Mouse (Mus musculus) gastrocnemius, adult 2 months (tissue): Measurements from ENCODE around the gene Rnf17. TPM values are rescaled to one million over a fixed set of nuclear protein-coding genes. Genes with fewer than 3 reads are reported as not detected.

Experiments
- DNase-seq: peaks from one replicate; pipeline ENCODE4 v3.0.0; 2022
- H3K27ac ChIP-seq: fragments of 200-600 bp; 2 replicates; pipeline ENCODE4 v1.8.1; 2022; ENCODE audit warnings: mild to moderate bottlenecking
- H3K4me3 ChIP-seq: fragments of 200-600 bp; 2 replicates; pipeline ENCODE4 v1.8.1; 2022; ENCODE audit warnings: mild to moderate bottlenecking, moderate library complexity
- CTCF ChIP-seq: fragments of 200-600 bp; IDR thresholded peaks from 2 replicates; pipeline ENCODE4 v1.8.1; 2022; ENCODE audit warnings: antibody characterized with exemption, mild to moderate bottlenecking, moderate library complexity
- intact Hi-C: fragments of 180-260 bp; cut with DNase I; formaldehyde crosslinking; loops from one replicate; pipeline ENCODE4 v1.15.1; 2025
- total RNA-seq, 2 experiments: library from RNA; stranded (reverse); gene quantifications; 2 replicates each; pipeline ENCODE4 v1.2.3; 2021

Gene Rnf17
- total RNA-seq, 2 experiments from 2014 or later: 0.20 TPM; not detected in 1

- intact Hi-C loops: no loop called here
- no peak for DNase-seq
- no peak for TF ChIP-seq CTCF
- no peak overlapping the region for H3K27ac ChIP-seq
- no peak overlapping the region for H3K4me3 ChIP-seq
These were observed 20.0 kb upstream of the Rnf17 start for GRCm38 (mm10) chr14:56382366-56382765.

DNA sequence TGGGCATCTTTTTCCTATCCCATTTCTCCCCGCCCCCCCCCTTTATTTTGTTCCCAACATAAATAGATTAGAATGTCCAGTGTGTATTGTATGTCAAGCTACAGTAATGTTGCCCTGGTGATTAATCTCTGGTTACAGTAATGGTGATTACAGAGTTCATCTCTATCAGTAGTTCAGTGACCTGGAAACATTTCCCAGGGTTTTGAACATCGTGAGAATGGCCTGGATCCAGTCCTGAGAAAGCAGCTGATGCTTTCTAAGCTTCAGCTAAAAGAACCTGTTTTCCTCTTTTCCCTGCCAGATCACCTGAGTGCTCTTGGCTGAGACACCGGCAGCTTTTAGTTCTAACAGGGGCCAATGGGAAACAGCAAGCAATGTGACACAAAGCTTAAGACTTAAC lies 12.1 kb upstream of the Rnf17 start:
- TF ChIP-seq CTCF: no peak
- Histone ChIP-seq H3K4me3 (no peak overlapping the region), H3K27ac (no peak overlapping the region)
- intact Hi-C loops: no loop called here
- DNase-seq: no peak

DNA sequence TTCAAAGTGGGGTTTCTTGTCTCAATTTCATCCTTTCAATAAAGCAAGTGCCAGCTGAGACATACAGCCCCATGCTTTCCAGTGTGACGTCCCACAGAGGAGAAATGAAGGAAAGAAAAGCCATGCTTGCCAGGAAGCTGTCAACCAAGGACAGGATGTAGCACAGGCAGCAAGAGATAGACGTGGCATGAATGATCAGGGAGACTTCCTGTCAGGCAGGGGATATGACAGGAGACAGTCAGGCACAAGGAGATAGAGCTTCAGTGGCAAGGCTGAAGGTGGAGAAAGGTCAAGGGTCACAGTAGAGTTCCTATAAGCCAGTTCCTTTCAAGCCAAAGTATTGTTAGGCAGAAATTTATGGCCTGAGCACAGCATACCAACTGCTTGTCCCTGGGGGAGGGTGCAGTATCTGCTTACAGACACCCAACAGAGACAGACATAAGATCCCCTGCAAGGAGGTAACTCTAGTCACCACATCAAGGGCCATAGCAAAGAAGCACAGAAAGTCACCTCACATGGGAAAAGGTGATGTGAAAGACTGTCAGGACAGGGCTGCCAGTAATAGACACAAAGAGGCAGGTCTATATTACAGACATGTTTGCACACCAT lies 8.6 kb upstream of the Rnf17 start:
- no peak for TF ChIP-seq CTCF
- Histone ChIP-seq H3K4me3 (no peak overlapping the region), H3K27ac (no peak overlapping the region)
- intact Hi-C loops: no loop called here
- DNase-seq: no peak

GRCm38 (mm10) chr14:56398001-56398400 lies 4.4 kb upstream of the Rnf17 start:
- intact Hi-C loops: no loop called here
- H3K4me3 ChIP-seq: no peak overlapping the region
- H3K27ac ChIP-seq: no peak overlapping the region
- TF ChIP-seq CTCF: peak; percentile 62
- DNase-seq: no peak

DNA sequence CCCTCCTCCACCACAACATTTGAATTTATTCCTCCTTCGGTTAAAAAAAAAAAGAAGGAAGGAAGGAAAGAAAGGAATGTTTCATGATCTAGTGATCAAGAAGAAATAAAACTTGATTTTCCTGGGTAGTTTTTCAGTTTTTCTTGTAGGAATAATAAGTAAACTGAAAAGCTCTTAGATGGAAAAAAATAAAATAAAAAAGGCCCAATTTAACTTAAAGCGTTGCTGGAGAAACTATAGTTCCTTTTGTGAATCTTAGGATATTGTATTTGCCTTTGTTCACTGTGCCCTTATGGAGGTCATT lies 643 bp downstream of the Rnf17 start:
- no peak for TF ChIP-seq CTCF
- no peak overlapping the region for H3K27ac ChIP-seq
- no peak overlapping the region for H3K4me3 ChIP-seq
- no peak for DNase-seq
- intact Hi-C loops: no loop called here

DNA sequence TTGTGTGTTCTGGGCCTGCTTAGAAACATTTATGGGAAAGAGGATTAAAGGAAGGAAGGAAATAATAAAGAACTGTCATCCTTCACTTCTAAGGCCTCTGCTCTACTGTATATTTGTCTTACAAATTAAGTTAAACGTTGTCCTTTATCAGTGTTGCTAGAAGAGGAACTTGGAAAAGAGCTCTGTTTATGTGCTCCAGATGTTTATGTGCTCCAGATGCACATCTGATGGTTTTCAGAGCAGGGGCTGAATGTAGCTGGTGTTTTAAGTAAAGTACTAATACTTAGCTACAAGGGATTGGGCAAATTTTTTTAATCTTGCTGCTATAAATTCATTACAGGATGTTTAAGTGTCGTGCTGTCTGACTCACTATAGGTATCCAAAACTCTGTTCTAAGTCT lies 59.7 kb downstream of the Rnf17 start:
- no peak for DNase-seq
- Histone ChIP-seq H3K4me3 (no peak overlapping the region), H3K27ac (no peak overlapping the region)
- TF ChIP-seq CTCF: no peak
- intact Hi-C loops: no loop called here

- intact Hi-C loops: no loop called here
- no peak for DNase-seq
- TF ChIP-seq CTCF: no peak
- H3K27ac ChIP-seq: no peak overlapping the region
- no peak overlapping the region for H3K4me3 ChIP-seq
These were observed 60.3 kb downstream of the Rnf17 start for GRCm38 (mm10) chr14:56462729-56463128.

- peak; percentile 36 for TF ChIP-seq CTCF
- Histone ChIP-seq H3K4me3 (no peak overlapping the region), H3K27ac (no peak overlapping the region)
- intact Hi-C loops: no loop called here
- no peak for DNase-seq
These were observed 65.8 kb downstream of the Rnf17 start for GRCm38 (mm10) chr14:56468145-56468544.

GRCm38 (mm10) chr14:56489806-56490205 lies 87.4 kb downstream of the Rnf17 start:
- H3K27ac ChIP-seq: no peak overlapping the region
- DNase-seq: no peak
- intact Hi-C loops: no loop called here
- no peak overlapping the region for H3K4me3 ChIP-seq
- no peak for TF ChIP-seq CTCF

DNA sequence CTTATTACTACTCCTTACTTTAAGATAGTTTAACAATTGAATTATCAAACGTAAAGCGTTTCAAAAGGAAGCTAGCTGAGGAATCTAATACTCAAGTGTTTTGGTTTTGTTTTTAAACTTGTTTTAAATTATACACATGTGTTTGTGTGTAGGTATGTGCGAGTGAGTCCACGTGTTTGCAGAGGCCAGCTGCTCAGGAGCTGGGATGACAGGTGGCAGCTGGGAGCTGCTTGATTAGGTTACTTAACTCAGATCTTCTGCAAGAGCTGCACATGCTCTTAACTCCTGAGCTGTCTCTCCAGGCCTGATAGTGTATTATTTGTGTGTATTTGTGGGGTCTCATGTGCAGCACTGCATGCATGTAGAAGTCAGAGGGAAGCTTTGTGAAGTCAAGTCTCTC lies 100.0 kb downstream of the Rnf17 start:
- no peak for TF ChIP-seq CTCF
- Histone ChIP-seq H3K27ac (no peak overlapping the region), H3K4me3 (no peak overlapping the region)
- DNase-seq: no peak
- intact Hi-C loops: no loop called here

DNA sequence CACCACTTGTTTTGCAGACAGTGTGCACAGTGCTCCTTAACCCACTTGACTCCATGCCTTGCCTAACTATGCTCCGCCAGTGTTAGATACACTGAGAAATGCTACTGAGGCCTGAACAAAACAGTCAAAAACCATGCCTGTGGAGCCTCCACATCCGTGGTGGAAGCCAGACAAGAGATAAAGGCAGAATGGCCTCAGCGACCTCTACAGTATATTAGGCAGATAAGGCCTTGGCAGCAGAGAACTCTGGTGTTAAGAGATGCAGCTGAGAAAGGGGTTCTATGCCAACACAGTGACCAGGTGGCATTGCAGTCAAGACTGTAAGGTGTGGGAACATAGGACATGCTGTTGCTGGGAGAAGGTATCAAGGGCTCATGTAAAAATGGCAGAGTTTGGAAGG lies 104.4 kb downstream of the Rnf17 start:
- H3K4me3 ChIP-seq: no peak overlapping the region
- no peak for DNase-seq
- no peak overlapping the region for H3K27ac ChIP-seq
- no peak for TF ChIP-seq CTCF
- intact Hi-C loops: no loop called here

- DNase-seq: no peak
- no peak overlapping the region for H3K4me3 ChIP-seq
- H3K27ac ChIP-seq: no peak overlapping the region
- intact Hi-C loops: no loop called here
- peak; percentile 14; the same call in 1 of the 2 replicates for TF ChIP-seq CTCF
These were observed 109.7 kb downstream of the Rnf17 start for GRCm38 (mm10) chr14:56512084-56512483.

DNA sequence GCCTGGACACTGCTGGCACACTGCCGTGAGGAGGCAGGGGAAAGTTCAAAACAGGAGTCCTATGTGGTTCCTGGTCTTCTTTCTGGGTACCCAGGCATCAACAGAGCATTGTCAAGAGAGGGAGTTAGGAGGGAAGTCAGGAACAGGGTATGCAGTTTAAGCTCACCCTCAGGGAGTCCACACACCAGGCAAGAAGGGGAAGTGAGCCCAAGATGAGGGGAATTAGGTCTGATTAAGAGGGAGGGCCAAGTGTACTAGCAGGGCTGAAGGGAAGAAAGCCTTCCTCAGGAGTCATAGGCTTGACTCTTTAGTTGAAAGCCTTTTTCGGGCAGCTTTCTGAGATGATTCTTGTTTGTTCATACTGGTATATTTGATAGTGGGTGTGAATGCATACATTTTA lies 112.4 kb downstream of the Rnf17 start:
- intact Hi-C loops: no loop called here
- no peak for DNase-seq
- TF ChIP-seq CTCF: no peak

DNA sequence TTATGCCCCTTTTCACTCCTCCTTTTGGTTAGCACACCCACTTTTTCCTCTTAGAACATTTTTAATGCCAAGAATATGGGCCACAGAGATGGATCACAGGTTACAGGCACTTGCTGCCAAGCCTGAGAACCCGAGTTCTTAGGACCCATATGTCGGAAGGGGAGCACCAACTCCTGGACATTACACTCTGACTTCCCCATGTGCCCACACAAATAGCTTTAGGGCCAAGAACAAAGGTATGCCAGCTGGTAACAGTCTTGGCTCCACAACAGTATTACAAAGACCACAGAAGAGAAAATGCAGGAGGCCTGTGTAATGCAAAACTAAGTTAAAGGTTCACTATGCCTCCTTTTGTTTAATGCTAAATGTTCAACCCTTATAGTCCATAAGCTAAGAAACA lies 128.4 kb downstream of the Rnf17 start:
- no peak for DNase-seq
- no peak overlapping the region for H3K4me3 ChIP-seq
- H3K27ac ChIP-seq: no peak overlapping the region
- intact Hi-C loops: no loop called here
- TF ChIP-seq CTCF: no peak

More for the DNA sequence above, 112.4 kb downstream of the Rnf17 start:
- no peak overlapping the region for H3K4me3 ChIP-seq
- no peak overlapping the region for H3K27ac ChIP-seq

DNA sequence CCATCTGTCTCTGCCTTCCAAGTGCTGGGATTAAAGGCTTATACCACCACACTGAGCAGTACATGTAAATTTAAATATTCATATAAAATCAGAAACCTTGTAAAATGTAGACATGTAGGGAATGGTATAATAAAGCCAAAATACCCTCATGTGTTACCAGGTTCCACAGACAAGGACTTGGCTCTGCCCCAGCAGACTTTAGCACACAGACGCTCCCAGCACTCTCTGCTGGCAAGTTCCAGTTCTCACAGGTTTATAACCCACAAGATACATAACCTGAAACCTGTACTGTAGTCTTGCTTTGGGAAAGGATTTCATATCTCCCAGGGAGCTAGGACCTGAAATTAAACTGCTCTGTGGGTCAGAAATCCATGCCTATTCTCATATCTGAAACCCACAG lies 142.6 kb downstream of the Rnf17 start:
- H3K4me3 ChIP-seq: no peak overlapping the region
- no peak overlapping the region for H3K27ac ChIP-seq
- intact Hi-C loops: no loop called here
- DNase-seq: no peak
- TF ChIP-seq CTCF: no peak
